Mouse (Mus musculus): ENCODE measurements around the gene Nrgn.

DNA sequence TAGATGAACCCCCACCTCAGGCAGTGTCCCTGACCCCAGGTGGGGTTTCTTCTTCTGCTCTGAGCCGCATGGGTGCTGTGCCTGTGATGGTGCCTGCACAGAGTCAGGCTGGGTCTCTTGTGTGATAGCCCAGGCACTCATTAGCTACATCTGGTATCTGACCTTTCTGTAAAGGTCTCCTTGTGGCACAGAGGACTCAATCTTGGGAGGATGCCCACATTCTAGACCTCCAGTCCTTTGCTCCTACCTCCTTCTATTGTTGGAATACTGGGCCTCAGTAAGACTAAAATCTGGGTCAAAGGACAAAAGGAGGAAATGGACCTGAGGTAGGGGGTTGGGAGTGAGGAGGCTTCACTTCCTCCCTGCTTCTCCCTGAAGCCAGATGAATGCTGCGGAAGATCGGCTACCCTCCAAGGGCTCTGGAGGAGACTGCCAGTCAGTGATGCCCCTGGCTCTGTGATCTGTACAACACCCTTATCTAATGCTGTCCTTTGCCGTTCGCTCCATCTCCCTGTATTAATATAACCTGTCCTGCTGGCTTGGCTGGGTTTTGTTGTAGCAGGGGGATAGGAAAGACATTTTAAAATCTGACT is 14.9 kb downstream of the Nrgn start:
- TF ChIP-seq POLR2A (IDR thresholded peaks at IDR 0.05; ENCODE audit: control insufficient read depth in 1 of 2, insufficient read depth in 1 of 2, low read depth in 1 of 2, low read length in 2 of 2, poor library complexity in 1 of 2) (no peak), MAZ (IDR thresholded peaks at IDR 0.05; ENCODE audit: low read depth, low read length) (no peak), GATA1 (IDR thresholded peaks at IDR 0.05; ENCODE audit: low read depth, low read length) (no peak), POLR2AphosphoS2 (IDR thresholded peaks at IDR 0.05; ENCODE audit: low read length) (no peak), CHD2 (IDR thresholded peaks at IDR 0.05; ENCODE audit: low read length) (no peak)
